Mouse (Mus musculus) ES-Bruce4 (cell line): ENCODE results near the gene Chrna4.

Source experiments
- CTCF ChIP-seq: IDR thresholded peaks from one replicate; pipeline ENCODE4 v1.8.1; 2011; ENCODE audit warnings: low read depth, low read length
- POLR2A ChIP-seq: IDR thresholded peaks from one replicate; pipeline ENCODE4 v1.8.1; 2011; ENCODE audit warnings: low read length; ENCODE audit not compliant: insufficient read depth

DNA sequence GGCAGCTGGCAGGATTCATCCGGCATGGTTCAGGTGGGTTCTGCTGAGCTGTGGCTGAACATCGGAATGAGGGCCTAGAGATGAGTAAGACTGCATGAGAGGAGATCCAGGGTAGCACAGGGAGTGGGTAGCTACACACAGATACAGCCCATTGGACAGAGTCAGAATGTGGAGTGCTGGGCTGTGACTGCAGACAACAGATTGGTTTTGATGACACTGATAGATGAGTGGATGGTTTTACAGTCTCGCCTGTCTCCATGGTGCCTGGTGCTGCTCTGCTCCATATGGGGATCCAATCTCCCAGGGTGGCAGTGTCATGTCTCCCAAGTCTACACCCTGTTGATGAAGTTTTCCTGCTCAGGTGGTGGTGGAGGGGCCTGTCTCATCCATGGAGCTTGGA lies 46.4 kb downstream of the Chrna4 start:
- TF ChIP-seq CTCF: no peak
- no peak for TF ChIP-seq POLR2A
